Mouse (Mus musculus) ES-E14 (cell line): ENCODE measurements around the gene Ccdc183. TPM values are rescaled to one million over a fixed set of nuclear protein-coding genes. Genes with fewer than 3 reads are reported as not detected.

ENCODE experiments used
- DNase-seq: peaks from one replicate; pipeline ENCODE4 v3.0.0-alpha.2; 2013; ENCODE audit warnings: low read depth, low spot score
- H3K27ac ChIP-seq: 2 replicates; pipeline ENCODE4 v1.5.1; 2012; ENCODE audit warnings: low read depth, mild to moderate bottlenecking, low read length, moderate library complexity, mixed read lengths; ENCODE audit not compliant: poor library complexity, insufficient read depth, severe bottlenecking
- H3K36me3 ChIP-seq: 2 replicates; pipeline ENCODE4 v1.6.1; 2012; ENCODE audit warnings: mild to moderate bottlenecking, low read length, moderate library complexity, mixed read lengths; ENCODE audit not compliant: control insufficient read depth, poor library complexity, insufficient read depth, severe bottlenecking
- H3K4me1 ChIP-seq, 2 experiments: fragments of 150-350 bp in 1 of 2; sonication (generic) in 1 of 2; 2 replicates each; pipeline ENCODE4 v1.6.1; 2012; ENCODE audit warnings: low read length in 2 of 2, mild to moderate bottlenecking in 1 of 2, mixed read lengths in 1 of 2; ENCODE audit not compliant: control insufficient read depth in 2 of 2, insufficient read depth in 2 of 2, poor library complexity in 1 of 2
- H3K4me3 ChIP-seq, 2 experiments: fragments of 150-350 bp in 1 of 2; sonication (generic) in 1 of 2; 2 replicates each; pipeline ENCODE4 v1.5.1; 2012; ENCODE audit warnings: low read length in 2 of 2, low read depth in 1 of 2, mild to moderate bottlenecking in 1 of 2, mixed read lengths in 1 of 2; ENCODE audit not compliant: insufficient read depth in 1 of 2, poor library complexity in 1 of 2, severe bottlenecking in 1 of 2
- H3K9ac ChIP-seq: 2 replicates; pipeline ENCODE4 v1.6.1; 2012; ENCODE audit warnings: low read depth, mild to moderate bottlenecking, low read length, mixed read lengths; ENCODE audit not compliant: poor library complexity, insufficient read depth, severe bottlenecking
- H3K9me3 ChIP-seq: fragments of 150-350 bp; sonication (generic); 2 replicates; pipeline ENCODE4 v1.6.1; 2012; ENCODE audit warnings: low read depth, mild to moderate bottlenecking, low read length; ENCODE audit not compliant: control insufficient read depth, insufficient read depth
- CHD2 ChIP-seq: IDR thresholded peaks from 2 replicates; pipeline ENCODE4 v1.6.1; 2014; ENCODE audit warnings: mild to moderate bottlenecking, low read depth, low read length, inconsistent platforms
- HCFC1 ChIP-seq: IDR thresholded peaks from 2 replicates; pipeline ENCODE4 v1.6.1; 2012; ENCODE audit warnings: low read length, inconsistent platforms, borderline replicate concordance; ENCODE audit not compliant: insufficient read depth
- MAFK ChIP-seq: IDR thresholded peaks from 2 replicates; pipeline ENCODE4 v1.6.1; 2014; ENCODE audit warnings: mild to moderate bottlenecking, low read depth, low read length, inconsistent platforms; ENCODE audit not compliant: insufficient read depth
- ZC3H11A ChIP-seq: IDR thresholded peaks from 2 replicates; pipeline ENCODE4 v1.6.1; 2012; ENCODE audit warnings: low read depth, mild to moderate bottlenecking, inconsistent platforms, low read length, borderline replicate concordance
- ZNF384 ChIP-seq: IDR thresholded peaks from 2 replicates; pipeline ENCODE4 v1.6.1; 2012; ENCODE audit warnings: low read depth, low read length, inconsistent platforms
- in situ Hi-C, 2 experiments: fragments of 600-800 bp; cut with MboI; formaldehyde crosslinking; loops; one replicate each; pipeline ENCODE4 v1.15.1; 2025; ENCODE audit warnings: low sequenced_read_pairs in 2 of 2, inconsistent platforms in 1 of 2; ENCODE audit not compliant: unreplicated experiment in 2 of 2
- total RNA-seq: library from RNA; depleted of rRNA; stranded (reverse); fragments of 300-350 nt; gene quantifications from 2 replicates; pipeline ENCODE4 v1.2.3, GENCODE M21; 2012

The Ccdc183 gene
- total RNA-seq, 1 experiment, result 0.04 TPM

DNA sequence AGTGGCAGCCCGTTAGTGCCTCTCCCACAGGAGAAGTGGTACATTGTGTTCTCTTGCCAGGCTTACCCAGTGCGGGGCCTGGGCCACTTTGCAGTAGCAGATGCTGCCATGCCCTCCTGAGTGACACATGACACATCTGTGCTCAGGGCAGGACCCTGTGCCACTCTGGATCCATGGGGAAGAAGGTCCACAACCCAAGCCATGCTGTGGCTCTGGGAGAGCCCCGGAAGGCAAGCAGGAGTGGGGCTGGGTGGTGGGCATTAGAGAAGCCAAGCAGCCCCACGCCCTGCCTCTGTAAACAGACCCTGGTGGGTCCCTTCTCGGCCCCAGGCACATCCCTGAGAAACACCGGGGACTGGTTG is 34.4 kb downstream of the Ccdc183 start:
- H3K9me3 ChIP-seq, result no peaks in the 10 kb centered on the region
- H3K36me3 ChIP-seq, result peaks cover 27% of the 10 kb centered on the region; the same call in 1 of the 2 replicates
- DNase-seq, result no peak
- no peak for TF ChIP-seq CHD2
- TF ChIP-seq ZC3H11A, result no peak
- no peak for TF ChIP-seq ZNF384
- TF ChIP-seq HCFC1, result no peak
- TF ChIP-seq MAFK, result no peak
- H3K9ac ChIP-seq, result no peak overlapping the region
- no peak overlapping the region for H3K4me3 ChIP-seq
- H3K4me1 ChIP-seq, result peaks cover 0 to 18% of the 10 kb centered on the region in 2 experiments; a peak in 2 of 4 replicates
- in situ Hi-C loops, result no loop called here
- no peak overlapping the region for H3K27ac ChIP-seq

GRCm38 (mm10) chr2:25582466-25583119 is 34.9 kb downstream of the Ccdc183 start:
- TF ChIP-seq CHD2, result no peak
- TF ChIP-seq ZNF384, result no peak
- TF ChIP-seq HCFC1, result no peak
- no peak for TF ChIP-seq MAFK
- in situ Hi-C loops, result no loop called here
- peaks cover 0 to 22% of the 10 kb centered on the region in 2 experiments; a peak in 2 of 4 replicates for H3K4me1 ChIP-seq
- peaks cover 27% of the 10 kb centered on the region; the same call in 1 of the 2 replicates for H3K36me3 ChIP-seq
- no peak for DNase-seq
- no peak overlapping the region for H3K9ac ChIP-seq
- no peak overlapping the region for H3K4me3 ChIP-seq
- no peaks in the 10 kb centered on the region for H3K9me3 ChIP-seq
- H3K27ac ChIP-seq, result no peak overlapping the region

GRCm38 (mm10) chr2:25581901-25582301 is 35.6 kb downstream of the Ccdc183 start:
- TF ChIP-seq ZNF384 (no peak), HCFC1 (no peak), MAFK (no peak), CHD2 (no peak), ZC3H11A (no peak)
- Histone ChIP-seq H3K9me3 (no peaks in the 10 kb centered on the region), H3K4me3 (no peak overlapping the region), H3K9ac (no peak overlapping the region), H3K27ac (no peak overlapping the region), H3K4me1 (peaks cover 0 to 28% of the 10 kb centered on the region in 2 experiments; a peak in 2 of 4 replicates), H3K36me3 (peaks cover 21% of the 10 kb centered on the region; the same call in 1 of the 2 replicates)
- in situ Hi-C loops, result no loop called here
- DNase-seq, result no peak

- H3K9ac ChIP-seq, result no peak within 1 kb of the TSS
These were observed 36.1 kb downstream of the Ccdc183 start, which contains the start of gene Ajm1 for GRCm38 (mm10) chr2:25581294-25581864. TSS of gene Ajm1 (minus strand) at chr2:25581757.

More at GRCm38 (mm10) chr2:25581294-25581864, 36.1 kb downstream of the Ccdc183 start, which contains the start of gene Ajm1:
- H3K4me1 ChIP-seq, result peaks cover 0 to 31% of the 10 kb centered on the region in 2 experiments; a peak in 2 of 4 replicates
- peaks cover 16% of the 10 kb centered on the region; the same call in 1 of the 2 replicates for H3K36me3 ChIP-seq
- no peak within 1 kb of the TSS for H3K4me3 ChIP-seq
- no peak for DNase-seq
- in situ Hi-C loops, result no loop called here
- no peak within 1 kb of the TSS for H3K27ac ChIP-seq
- no peaks in the 10 kb centered on the region for H3K9me3 ChIP-seq
- no peak for TF ChIP-seq CHD2
- TF ChIP-seq MAFK, result no peak
- no peak for TF ChIP-seq HCFC1
- no peak for TF ChIP-seq ZC3H11A
- TF ChIP-seq ZNF384, result no peak
